Mouse (Mus musculus): ENCODE data around the gene Mllt3. TPM values are rescaled to one million over a fixed set of nuclear protein-coding genes. Genes with fewer than 3 reads are reported as not detected.
"Not testable (repeated sequence)": the region's sequence is repeated elsewhere in the genome, so short reads cannot be mapped to it uniquely, and the experiment has no call there.

Gene Mllt3
- polyA plus RNA-seq, 1 experiment from 2014 or later, result 30.8 TPM

DNA sequence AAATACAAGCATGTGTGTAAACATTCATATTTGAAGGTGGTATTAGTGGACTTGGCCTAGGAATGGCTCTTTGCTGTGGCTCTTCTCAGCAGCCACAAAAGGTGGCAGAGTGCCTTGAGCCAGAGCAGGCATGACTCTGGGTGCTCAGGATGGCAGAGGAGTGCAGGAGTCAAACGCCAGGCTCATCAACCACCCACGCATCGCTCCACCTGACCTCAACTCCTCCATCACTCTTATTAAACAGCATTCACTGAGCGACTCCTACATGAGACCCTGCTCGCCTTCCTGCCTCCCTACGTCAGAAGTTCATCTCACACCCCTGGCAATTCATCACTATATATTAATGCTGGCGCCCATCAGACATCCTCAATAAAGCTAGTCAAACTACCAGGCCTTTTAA, 67.3 kb downstream of the Mllt3 start:
- H3K9ac ChIP-seq, result no peak overlapping the region
- 82% methylated on average over 7 of the region's 7 CpGs for WGBS
- no peak overlapping the region for H3K4me3 ChIP-seq
- no peak for ATAC-seq (replicated peaks; ENCODE audit: insufficient number of reproducible peaks, insufficient read depth, low FRiP score, low read depth)
- no peaks in the 10 kb centered on the region for H3K9me3 ChIP-seq (replicated peaks)
- no peaks in the 10 kb centered on the region for H3K27me3 ChIP-seq
- no peak overlapping the region for H3K27ac ChIP-seq
- no peaks in the 10 kb centered on the region for H3K36me3 ChIP-seq
- peaks cover 10% of the 10 kb centered on the region for H3K4me1 ChIP-seq (replicated peaks)
- H3K4me2 ChIP-seq, result no peak overlapping the region

DNA sequence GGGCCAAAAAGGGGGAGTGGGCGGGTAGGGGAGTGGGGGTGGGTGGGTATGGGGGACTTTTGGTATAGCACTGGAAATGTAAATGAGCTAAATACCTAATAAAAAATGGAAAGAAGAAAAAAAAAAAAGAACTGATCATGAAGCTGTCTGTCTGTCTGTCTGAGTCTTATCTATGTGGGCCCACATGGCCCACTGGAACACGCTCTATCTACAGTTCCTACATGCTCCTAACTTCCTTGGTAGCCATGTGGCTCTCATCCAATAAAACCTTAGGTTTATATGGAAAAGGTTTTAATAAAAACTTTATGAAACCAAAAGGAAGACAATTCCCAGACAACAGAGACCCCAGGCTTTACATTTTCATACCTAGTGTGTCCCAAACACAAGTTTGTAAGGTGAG, 68.3 kb downstream of the Mllt3 start:
- H3K4me2 ChIP-seq, H3K36me3 ChIP-seq: not testable (repeated sequence)

DNA sequence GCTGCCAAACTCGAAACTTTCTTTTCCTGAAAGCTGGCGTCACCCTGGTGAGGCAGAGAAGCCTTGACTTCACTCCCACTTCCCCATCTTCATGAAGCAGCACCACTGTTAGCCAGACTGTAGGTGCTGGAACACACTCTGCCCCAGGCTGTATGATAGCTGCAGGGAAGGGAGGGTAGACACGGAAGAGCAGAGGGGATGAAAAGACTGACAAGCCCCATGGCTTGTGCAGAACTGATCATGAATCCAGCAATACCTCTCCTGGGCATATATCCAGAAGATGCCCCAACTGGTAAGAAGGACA, 69.4 kb downstream of the Mllt3 start:
- WGBS, result 78% methylated on average over 3 of the region's 3 CpGs
- Histone ChIP-seq H3K27ac (no peak overlapping the region), H3K9ac (no peak overlapping the region), H3K27me3 (no peaks in the 10 kb centered on the region), H3K4me3 (no peak overlapping the region), H3K4me1 (replicated peaks) (peaks cover 5% of the 10 kb centered on the region), H3K4me2 (no peak overlapping the region), H3K36me3 (no peaks in the 10 kb centered on the region), H3K9me3 (replicated peaks) (no peaks in the 10 kb centered on the region)
- ATAC-seq (replicated peaks; ENCODE audit: insufficient number of reproducible peaks, insufficient read depth, low FRiP score, low read depth), result no peak

More for the DNA sequence above, 68.3 kb downstream of the Mllt3 start:
- WGBS, result 96% methylated on average over 2 of the region's 2 CpGs
- not testable (repeated sequence) for H3K4me3 ChIP-seq; H3K9me3 ChIP-seq (replicated peaks); H3K9ac ChIP-seq; ATAC-seq (replicated peaks; ENCODE audit: insufficient number of reproducible peaks, insufficient read depth, low FRiP score, low read depth); H3K27me3 ChIP-seq; H3K27ac ChIP-seq; H3K4me1 ChIP-seq (replicated peaks)

GRCm38 (mm10) chr4:87963055-87963772, 70.0 kb downstream of the Mllt3 start:
- Histone ChIP-seq H3K4me2 (no peak overlapping the region), H3K27me3 (no peaks in the 10 kb centered on the region), H3K4me1 (replicated peaks) (peaks cover 2% of the 10 kb centered on the region), H3K9me3 (replicated peaks) (no peaks in the 10 kb centered on the region), H3K9ac (no peak overlapping the region), H3K4me3 (no peak overlapping the region), H3K27ac (no peak overlapping the region), H3K36me3 (no peaks in the 10 kb centered on the region)
- ATAC-seq (replicated peaks; ENCODE audit: insufficient number of reproducible peaks, insufficient read depth, low FRiP score, low read depth), result no peak
- 82% methylated on average over 13 of the region's 13 CpGs for WGBS

- Histone ChIP-seq H3K4me2 (no peak overlapping the region), H3K4me3 (no peak overlapping the region), H3K9ac (no peak overlapping the region), H3K27ac (no peak overlapping the region), H3K9me3 (replicated peaks) (no peaks in the 10 kb centered on the region), H3K4me1 (replicated peaks) (no peaks in the 10 kb centered on the region), H3K36me3 (no peaks in the 10 kb centered on the region), H3K27me3 (no peaks in the 10 kb centered on the region)
- 74% methylated on average over 6 of the region's 6 CpGs for WGBS
- ATAC-seq (replicated peaks; ENCODE audit: insufficient number of reproducible peaks, insufficient read depth, low FRiP score, low read depth), result no peak
Measured at GRCm38 (mm10) chr4:87961872-87962271, 71.3 kb downstream of the Mllt3 start.

- Histone ChIP-seq H3K4me3 (no peak overlapping the region), H3K4me1 (replicated peaks) (peaks cover 7% of the 10 kb centered on the region; the same call in 1 of the 2 replicates), H3K27me3 (no peaks in the 10 kb centered on the region), H3K9ac (no peak overlapping the region), H3K36me3 (no peaks in the 10 kb centered on the region), H3K9me3 (replicated peaks) (no peaks in the 10 kb centered on the region), H3K27ac (no peak overlapping the region), H3K4me2 (no peak overlapping the region)
- 64% methylated on average over 3 of the region's 3 CpGs for WGBS
- ATAC-seq (replicated peaks; ENCODE audit: insufficient number of reproducible peaks, insufficient read depth, low FRiP score, low read depth), result no peak
Measured at GRCm38 (mm10) chr4:87957852-87958251, 75.3 kb downstream of the Mllt3 start.

DNA sequence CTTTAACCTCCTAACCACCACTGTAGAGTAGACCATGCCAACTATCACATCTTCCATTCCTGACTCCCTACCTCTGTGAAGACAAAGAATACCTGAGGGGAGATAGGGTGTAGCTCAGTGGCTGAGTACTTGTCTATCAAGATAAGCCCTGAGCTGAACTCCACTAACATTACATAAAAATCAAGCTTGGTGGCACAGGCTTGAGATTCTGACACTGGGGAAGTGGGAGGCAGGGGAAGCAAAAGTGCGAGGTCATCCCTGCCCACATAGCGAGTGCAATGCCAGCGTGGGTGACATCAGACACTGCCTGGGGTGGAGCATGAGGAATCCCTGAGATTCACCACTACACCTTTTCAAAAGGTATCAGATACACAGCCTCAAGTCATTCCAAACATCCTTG, 76.0 kb downstream of the Mllt3 start:
- no peak overlapping the region for H3K9ac ChIP-seq
- H3K36me3 ChIP-seq, result no peaks in the 10 kb centered on the region
- 93% methylated on average over 3 of the region's 3 CpGs for WGBS
- no peaks in the 10 kb centered on the region for H3K27me3 ChIP-seq
- no peak for ATAC-seq (replicated peaks; ENCODE audit: insufficient number of reproducible peaks, insufficient read depth, low FRiP score, low read depth)
- H3K4me1 ChIP-seq (replicated peaks), result peaks cover 7% of the 10 kb centered on the region; the same call in 1 of the 2 replicates
- H3K27ac ChIP-seq, result no peak overlapping the region
- H3K4me2 ChIP-seq, result no peak overlapping the region
- no peaks in the 10 kb centered on the region for H3K9me3 ChIP-seq (replicated peaks)
- H3K4me3 ChIP-seq, result no peak overlapping the region

- no peak overlapping the region for H3K4me3 ChIP-seq
- no peaks in the 10 kb centered on the region for H3K36me3 ChIP-seq
- WGBS, result 90% methylated on average over 2 of the region's 2 CpGs
- H3K9me3 ChIP-seq (replicated peaks), result no peaks in the 10 kb centered on the region
- H3K4me2 ChIP-seq, result no peak overlapping the region
- ATAC-seq (replicated peaks; ENCODE audit: insufficient number of reproducible peaks, insufficient read depth, low FRiP score, low read depth), result no peak
- no peaks in the 10 kb centered on the region for H3K27me3 ChIP-seq
- H3K27ac ChIP-seq, result no peak overlapping the region
- peaks cover 7% of the 10 kb centered on the region; the same call in 1 of the 2 replicates for H3K4me1 ChIP-seq (replicated peaks)
- no peak overlapping the region for H3K9ac ChIP-seq
Measured at GRCm38 (mm10) chr4:87955132-87955531, 78.0 kb downstream of the Mllt3 start.

GRCm38 (mm10) chr4:87954421-87955083, 78.6 kb downstream of the Mllt3 start:
- H3K4me3 ChIP-seq, result no peak overlapping the region
- no peak overlapping the region for H3K27ac ChIP-seq
- no peak for ATAC-seq (replicated peaks; ENCODE audit: insufficient number of reproducible peaks, insufficient read depth, low FRiP score, low read depth)

DNA sequence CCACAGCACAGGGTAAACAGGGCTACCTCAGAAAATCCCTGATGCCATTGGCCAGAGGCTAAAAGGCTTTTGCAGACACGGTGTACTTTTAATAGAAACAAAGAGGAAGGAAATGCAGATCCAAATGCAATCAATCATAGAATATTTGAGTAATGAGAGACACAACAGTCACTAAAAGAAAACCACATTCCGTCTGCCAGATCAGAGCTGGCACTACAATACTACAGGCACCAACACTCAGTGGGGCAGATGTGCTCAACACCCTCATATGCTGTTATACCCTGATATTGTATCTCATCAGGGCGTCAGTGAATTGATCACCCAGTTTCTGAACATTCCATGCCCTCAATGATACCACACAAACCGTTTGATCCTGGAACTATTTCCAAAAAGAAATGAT, 79.4 kb downstream of the Mllt3 start:
- 63% methylated on average over 4 of the region's 4 CpGs for WGBS
- Histone ChIP-seq H3K4me1 (replicated peaks) (peaks cover 7% of the 10 kb centered on the region; the same call in 1 of the 2 replicates), H3K4me2 (no peak overlapping the region), H3K27ac (no peak overlapping the region), H3K9ac (no peak overlapping the region), H3K4me3 (no peak overlapping the region), H3K27me3 (no peaks in the 10 kb centered on the region), H3K36me3 (no peaks in the 10 kb centered on the region), H3K9me3 (replicated peaks) (no peaks in the 10 kb centered on the region)
- ATAC-seq (replicated peaks; ENCODE audit: insufficient number of reproducible peaks, insufficient read depth, low FRiP score, low read depth), result no peak

More at GRCm38 (mm10) chr4:87954421-87955083, 78.6 kb downstream of the Mllt3 start:
- H3K9me3 ChIP-seq (replicated peaks), result no peaks in the 10 kb centered on the region
- H3K27me3 ChIP-seq, result no peaks in the 10 kb centered on the region
- no peak overlapping the region for H3K4me2 ChIP-seq
- H3K9ac ChIP-seq, result no peak overlapping the region
- H3K4me1 ChIP-seq (replicated peaks), result peaks cover 7% of the 10 kb centered on the region; the same call in 1 of the 2 replicates
- H3K36me3 ChIP-seq, result no peaks in the 10 kb centered on the region
- 68% methylated on average over 7 of the region's 7 CpGs for WGBS

DNA sequence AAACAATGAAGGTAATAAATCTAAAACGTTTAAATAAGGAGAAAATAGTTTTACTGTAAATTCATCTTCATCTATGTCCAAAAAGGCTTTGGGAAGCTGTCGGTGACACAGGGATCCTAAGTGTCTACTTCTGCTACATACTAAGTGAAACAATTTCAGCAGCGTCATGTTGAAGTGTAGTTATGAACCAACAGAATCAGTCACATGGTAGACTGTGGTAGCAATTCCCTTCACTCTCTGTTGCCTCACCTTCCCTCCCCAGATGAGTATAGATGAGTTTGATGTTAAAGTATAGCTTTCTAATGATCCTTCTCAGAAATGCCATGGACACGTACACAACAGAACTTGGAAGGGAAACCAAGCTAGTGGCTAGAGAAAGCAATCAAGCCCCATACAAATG, 79.9 kb downstream of the Mllt3 start:
- H3K4me2 ChIP-seq, result no peak overlapping the region
- H3K27me3 ChIP-seq, result no peaks in the 10 kb centered on the region
- H3K27ac ChIP-seq, result no peak overlapping the region
- H3K9ac ChIP-seq, result no peak overlapping the region
- H3K4me1 ChIP-seq (replicated peaks), result peaks cover 7% of the 10 kb centered on the region; the same call in 1 of the 2 replicates
- H3K9me3 ChIP-seq (replicated peaks), result no peaks in the 10 kb centered on the region
- WGBS, result 86% methylated on average over 4 of the region's 4 CpGs
- no peak for ATAC-seq (replicated peaks; ENCODE audit: insufficient number of reproducible peaks, insufficient read depth, low FRiP score, low read depth)
- no peaks in the 10 kb centered on the region for H3K36me3 ChIP-seq
- no peak overlapping the region for H3K4me3 ChIP-seq

DNA sequence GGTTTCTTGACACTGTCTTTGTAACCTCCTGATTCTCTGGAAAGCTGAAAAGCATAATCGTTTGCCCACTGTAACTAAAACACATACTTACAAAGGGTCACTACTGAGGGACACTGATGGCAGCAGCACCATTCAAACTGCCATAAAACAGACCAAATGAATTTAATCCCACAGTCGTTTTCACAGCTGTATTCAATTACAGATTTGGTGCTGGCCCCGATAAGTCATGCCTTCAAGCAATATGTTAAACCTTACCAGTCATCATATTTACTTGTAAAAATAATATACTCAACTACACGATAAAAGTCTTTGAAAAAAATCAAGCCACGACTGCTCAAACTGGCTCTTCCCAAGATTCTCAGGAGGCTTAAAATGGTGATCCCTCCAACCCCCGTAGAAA, 83.7 kb downstream of the Mllt3 start:
- Histone ChIP-seq H3K27me3 (no peaks in the 10 kb centered on the region), H3K36me3 (no peaks in the 10 kb centered on the region), H3K9me3 (replicated peaks) (no peaks in the 10 kb centered on the region), H3K9ac (no peak overlapping the region), H3K4me2 (no peak overlapping the region), H3K27ac (no peak overlapping the region), H3K4me3 (no peak overlapping the region), H3K4me1 (replicated peaks) (peaks cover 10% of the 10 kb centered on the region)
- ATAC-seq (replicated peaks; ENCODE audit: insufficient number of reproducible peaks, insufficient read depth, low FRiP score, low read depth), result no peak
- 59% methylated on average over 6 of the region's 6 CpGs for WGBS

All from heart, embryonic 15.5 days (tissue).